Mouse (Mus musculus): ENCODE results near the gene Trp53inp2.

- TF ChIP-seq CTCF (IDR thresholded peaks at IDR 0.05; ENCODE audit: control insufficient read depth, insufficient read depth, insufficient read length) (no peak), MAX (IDR thresholded peaks at IDR 0.05) (no peak)
These were observed 40.7 kb upstream of the Trp53inp2 start for GRCm38 (mm10) chr2:155340166-155340565.
